Mouse (Mus musculus): ENCODE results near the gene Trim26. TPM values are rescaled to one million over a fixed set of nuclear protein-coding genes. Genes with fewer than 3 reads are reported as not detected.

Trim26 gene
- polyA plus RNA-seq, 1 experiment = not detected

GRCm38 (mm10) chr17:36866719-36867527 lies 30.0 kb downstream of the Trim26 start, which contains the start of gene Trim15:
TSS of gene Trim15 (minus strand) at chr17:36867210.
- 13% methylated on average over 29 of the region's 29 CpGs for WGBS
- no peak for TF ChIP-seq POLR2A (IDR thresholded peaks at IDR 0.05; ENCODE audit: insufficient read depth, low read depth, low read length)
- TF ChIP-seq CTCF (IDR thresholded peaks at IDR 0.05; ENCODE audit: insufficient read depth, low read depth, low read length) = no peak
- H3K4me3 ChIP-seq (ENCODE audit: insufficient read depth, low read depth, low read length) = no peak within 1 kb of the TSS

GRCm38 (mm10) chr17:36868836-36869235 lies 31.9 kb downstream of the Trim26 start:
- 93% methylated on average over 2 of the region's 2 CpGs for WGBS
- TF ChIP-seq CTCF (IDR thresholded peaks at IDR 0.05; ENCODE audit: insufficient read depth, low read depth, low read length) = no peak
- no peak for TF ChIP-seq POLR2A (IDR thresholded peaks at IDR 0.05; ENCODE audit: insufficient read depth, low read depth, low read length)
- Histone ChIP-seq H3K4me1 (ENCODE audit: control insufficient read depth, insufficient read depth, low read length) (peaks cover 13% of the 10 kb centered on the region), H3K4me3 (ENCODE audit: insufficient read depth, low read depth, low read length) (no peak overlapping the region), H3K27ac (ENCODE audit: insufficient read depth, low read depth, low read length) (no peak overlapping the region)

More at GRCm38 (mm10) chr17:36866719-36867527, 30.0 kb downstream of the Trim26 start, which contains the start of gene Trim15:
- peaks cover 13% of the 10 kb centered on the region for H3K4me1 ChIP-seq (ENCODE audit: control insufficient read depth, insufficient read depth, low read length)
- no peak within 1 kb of the TSS for H3K27ac ChIP-seq (ENCODE audit: insufficient read depth, low read depth, low read length)

- TF ChIP-seq POLR2A (IDR thresholded peaks at IDR 0.05; ENCODE audit: insufficient read depth, low read depth, low read length) (no peak), CTCF (IDR thresholded peaks at IDR 0.05; ENCODE audit: insufficient read depth, low read depth, low read length) (no peak)
- Histone ChIP-seq H3K4me3 (ENCODE audit: insufficient read depth, low read depth, low read length) (no peak within 1 kb of the TSS), H3K4me1 (ENCODE audit: control insufficient read depth, insufficient read depth, low read length) (peaks cover 13% of the 10 kb centered on the region), H3K27ac (ENCODE audit: insufficient read depth, low read depth, low read length) (no peak within 1 kb of the TSS)
- WGBS = 65% methylated on average over 4 of the region's 4 CpGs
These were observed 32.5 kb downstream of the Trim26 start, which contains the start of gene Trim10 for GRCm38 (mm10) chr17:36869284-36869954. TSS of gene Trim10 (plus strand) at chr17:36869574.

- Histone ChIP-seq H3K4me3 (ENCODE audit: insufficient read depth, low read depth, low read length) (no peak overlapping the region), H3K4me1 (ENCODE audit: control insufficient read depth, insufficient read depth, low read length) (peaks cover 13% of the 10 kb centered on the region), H3K27ac (ENCODE audit: insufficient read depth, low read depth, low read length) (no peak overlapping the region)
- no peak for TF ChIP-seq POLR2A (IDR thresholded peaks at IDR 0.05; ENCODE audit: insufficient read depth, low read depth, low read length)
- TF ChIP-seq CTCF (IDR thresholded peaks at IDR 0.05; ENCODE audit: insufficient read depth, low read depth, low read length) = no peak
- 70% methylated on average over 25 of the region's 25 CpGs for WGBS
These were observed 33.2 kb downstream of the Trim26 start for GRCm38 (mm10) chr17:36869955-36870810.

GRCm38 (mm10) chr17:36874636-36875035 lies 37.7 kb downstream of the Trim26 start:
- Histone ChIP-seq H3K4me1 (ENCODE audit: control insufficient read depth, insufficient read depth, low read length) (peaks cover 3% of the 10 kb centered on the region; the same call in 1 of the 2 replicates), H3K27ac (ENCODE audit: insufficient read depth, low read depth, low read length) (no peak overlapping the region), H3K4me3 (ENCODE audit: insufficient read depth, low read depth, low read length) (no peak overlapping the region)
- 56% methylated on average over 4 of the region's 4 CpGs for WGBS
- TF ChIP-seq POLR2A (IDR thresholded peaks at IDR 0.05; ENCODE audit: insufficient read depth, low read depth, low read length) (no peak), CTCF (IDR thresholded peaks at IDR 0.05; ENCODE audit: insufficient read depth, low read depth, low read length) (no peak)

- no peak overlapping the region for H3K4me3 ChIP-seq (ENCODE audit: insufficient read depth, low read depth, low read length)
- TF ChIP-seq POLR2A (IDR thresholded peaks at IDR 0.05; ENCODE audit: insufficient read depth, low read depth, low read length) (no peak), CTCF (IDR thresholded peaks at IDR 0.05; ENCODE audit: insufficient read depth, low read depth, low read length) (no peak)
- no peaks in the 10 kb centered on the region for H3K4me1 ChIP-seq (ENCODE audit: control insufficient read depth, insufficient read depth, low read length)
- no peak overlapping the region for H3K27ac ChIP-seq (ENCODE audit: insufficient read depth, low read depth, low read length)
- WGBS = 61% methylated on average over 2 of the region's 2 CpGs
These were observed 46.4 kb downstream of the Trim26 start for GRCm38 (mm10) chr17:36883350-36883749.

- TF ChIP-seq POLR2A (IDR thresholded peaks at IDR 0.05; ENCODE audit: insufficient read depth, low read depth, low read length) (no peak), CTCF (IDR thresholded peaks at IDR 0.05; ENCODE audit: insufficient read depth, low read depth, low read length) (no peak)
- 95% methylated on average over 12 of the region's 12 CpGs for WGBS
- Histone ChIP-seq H3K27ac (ENCODE audit: insufficient read depth, low read depth, low read length) (no peak overlapping the region), H3K4me3 (ENCODE audit: insufficient read depth, low read depth, low read length) (no peak overlapping the region), H3K4me1 (ENCODE audit: control insufficient read depth, insufficient read depth, low read length) (no peaks in the 10 kb centered on the region)
These were observed 48.3 kb downstream of the Trim26 start for GRCm38 (mm10) chr17:36885132-36885790.

Measured in olfactory bulb, adult 2 months (tissue).